Mouse (Mus musculus) liver, embryonic 14.5 days (tissue): Measurements from ENCODE around the gene Dnajc16. TPM values are rescaled to one million over a fixed set of nuclear protein-coding genes. Genes with fewer than 3 reads are reported as not detected.

Source experiments
- ATAC-seq: fragments of 200-750 bp; cut with Nextera tagmentation; 2 replicates; pipeline ENCODE4 v1.8.0; 2017; ENCODE audit warnings: moderate number of reproducible peaks, mild to moderate bottlenecking, moderate library complexity; ENCODE audit not compliant: insufficient read depth
- DNase-seq, 3 experiments: peaks; one replicate each; pipeline ENCODE4 v3.0.0-alpha.2; 2012 to 2013; ENCODE audit warnings: low read depth in 3 of 3, low spot score in 3 of 3
- H3K27ac ChIP-seq: fragments of 300-500 bp; sonication (generic); 2 replicates; pipeline ENCODE4 v1.5.1; 2014; ENCODE audit warnings: moderate library complexity, mild to moderate bottlenecking, control low read depth, inconsistent platforms
- H3K27me3 ChIP-seq: fragments of 300-500 bp; sonication (generic); 2 replicates; pipeline ENCODE4 v1.6.1; 2014; ENCODE audit warnings: mild to moderate bottlenecking, low read length, moderate library complexity; ENCODE audit not compliant: control insufficient read depth, insufficient read depth
- H3K36me3 ChIP-seq: fragments of 300-500 bp; sonication (generic); replicated peaks from 2 replicates; pipeline ENCODE4 v1.6.1; 2014; ENCODE audit warnings: low read depth; ENCODE audit not compliant: control insufficient read depth, insufficient read depth
- H3K4me1 ChIP-seq, 2 experiments: fragments of 200-500 bp in 1 of 2; fragments of 300-500 bp in 1 of 2; sonication (generic) in 1 of 2; replicated peaks; 2 replicates each; pipeline ENCODE4 v1.6.1; 2012 to 2014; ENCODE audit warnings: antibody characterized with exemption in 1 of 2, inconsistent platforms in 1 of 2, low read length in 1 of 2; ENCODE audit not compliant: control insufficient read depth in 2 of 2, insufficient read depth in 2 of 2
- H3K4me2 ChIP-seq: fragments of 300-500 bp; sonication (generic); 2 replicates; pipeline ENCODE4 v1.6.1; 2014; ENCODE audit warnings: low read depth, mild to moderate bottlenecking, control low read depth, moderate library complexity
- H3K4me3 ChIP-seq, 2 experiments: fragments of 200-500 bp in 1 of 2; fragments of 300-500 bp in 1 of 2; sonication (generic) in 1 of 2; 2 replicates each; pipeline ENCODE4 v1.5.1; 2012 to 2014; ENCODE audit warnings: low read depth in 2 of 2, low read length in 2 of 2, mild to moderate bottlenecking in 2 of 2, control low read depth in 1 of 2, inconsistent platforms in 1 of 2, moderate library complexity in 1 of 2; ENCODE audit not compliant: insufficient read depth in 1 of 2
- H3K9ac ChIP-seq: fragments of 300-500 bp; sonication (generic); replicated peaks from 2 replicates; pipeline ENCODE4 v1.6.1; 2014; ENCODE audit warnings: mild to moderate bottlenecking, control low read depth, moderate library complexity
- H3K9me3 ChIP-seq: fragments of 300-500 bp; sonication (generic); 2 replicates; pipeline ENCODE4 v1.6.1; 2016; ENCODE audit warnings: low read length, mixed read lengths; ENCODE audit not compliant: control insufficient read depth
- CTCF ChIP-seq: IDR thresholded peaks from 2 replicates; pipeline ENCODE4 v1.5.1; 2016; ENCODE audit warnings: antibody characterized with exemption, low read depth, control low read depth
- EP300 ChIP-seq: IDR thresholded peaks from 2 replicates; pipeline ENCODE4 v1.6.1; 2016; ENCODE audit warnings: antibody characterized with exemption, low read depth
- WGBS: fragments of 180-500 bp; shearing (Covaris S2); extraction: QIAGEN DNeasy Blood & Tissue Kit; methylation state at CpG from one replicate; pipeline ENCODE4 v1.1.7; 2014; ENCODE audit not compliant: insufficient replicate concordance; 5-methylcytosine and 5-hydroxymethylcytosine counted together
- polyA plus RNA-seq, 2 experiments: library from polyadenylated mRNA; depleted of rRNA in 1 of 2; stranded (reverse) in 1 of 2; unstranded in 1 of 2; fragments of >200 nt; fragmentation: Nextera tagmentation in 1 of 2; extraction: Ambion mirVana in 1 of 2; gene quantifications; 2 replicates each; pipeline versions ENCODE4 v1.2.1 to v1.2.3; 2012 to 2014

Gene Dnajc16
- polyA plus RNA-seq, 2 experiments = 1.7 to 2.8 TPM

DNA sequence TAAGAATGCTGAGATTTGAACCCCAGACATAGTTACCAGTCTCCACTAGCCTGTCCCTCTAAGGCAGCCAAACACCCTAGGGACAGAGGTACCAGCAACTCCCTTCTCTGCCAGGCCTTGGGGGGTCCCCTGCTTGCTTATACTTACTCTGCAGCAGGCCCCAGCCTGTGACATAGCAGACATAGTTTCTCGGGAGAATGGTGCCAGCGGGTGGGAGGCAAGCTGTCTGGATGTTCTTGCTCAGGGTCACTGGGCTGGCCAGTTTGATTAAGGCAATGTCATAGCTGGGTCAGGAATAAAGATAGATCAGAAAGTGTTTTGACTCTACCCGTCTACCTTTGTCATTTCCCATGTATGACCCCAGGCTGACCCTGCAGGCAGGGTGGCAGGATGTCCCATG, 30.4 kb upstream of the Dnajc16 start:
- peaks cover 0 to 5% of the 10 kb centered on the region in 2 experiments; a peak in 1 of 4 replicates for H3K4me1 ChIP-seq
- no peaks in the 10 kb centered on the region for H3K9me3 ChIP-seq
- no peak overlapping the region for H3K4me2 ChIP-seq
- no peak overlapping the region for H3K9ac ChIP-seq
- H3K4me3 ChIP-seq = no peak overlapping the region
- no peak for TF ChIP-seq EP300
- TF ChIP-seq CTCF = no peak
- ATAC-seq (no peak), DNase-seq (no peak)
- H3K27me3 ChIP-seq = no peaks in the 10 kb centered on the region
- H3K27ac ChIP-seq = no peak overlapping the region
- no peaks in the 10 kb centered on the region for H3K36me3 ChIP-seq
- 59% methylated on average over 3 of the region's 3 CpGs for WGBS

DNA sequence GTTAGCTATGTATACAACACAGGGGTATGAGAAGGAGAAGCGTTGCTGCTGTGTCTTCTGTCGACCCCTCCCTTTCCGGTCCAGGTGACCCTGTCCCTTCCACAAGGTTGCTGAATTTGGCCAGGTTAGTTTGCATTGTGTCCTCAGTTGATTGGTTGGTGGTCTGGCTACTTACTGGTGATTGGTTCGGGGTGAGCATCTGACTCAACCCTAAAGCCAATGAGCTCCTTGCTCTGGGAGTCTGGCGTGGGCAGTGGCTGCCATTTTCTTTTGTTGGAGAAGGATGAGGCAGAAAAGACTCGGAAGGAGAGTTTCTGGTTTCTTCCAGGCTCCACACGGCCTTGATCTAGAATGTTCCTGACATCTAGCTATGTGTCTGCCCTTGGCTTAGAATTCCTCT, 28.6 kb upstream of the Dnajc16 start:
- Histone ChIP-seq H3K36me3 (no peaks in the 10 kb centered on the region), H3K9me3 (no peaks in the 10 kb centered on the region), H3K27me3 (no peaks in the 10 kb centered on the region), H3K27ac (no peak overlapping the region), H3K4me1 (peaks cover 0 to 5% of the 10 kb centered on the region in 2 experiments; a peak in 1 of 4 replicates), H3K4me2 (no peak overlapping the region), H3K9ac (no peak overlapping the region), H3K4me3 (no peak overlapping the region)
- WGBS = 72% methylated on average over 7 of the region's 7 CpGs
- TF ChIP-seq EP300 (no peak), CTCF (no peak)
- ATAC-seq = no peak
- DNase-seq = no peak

DNA sequence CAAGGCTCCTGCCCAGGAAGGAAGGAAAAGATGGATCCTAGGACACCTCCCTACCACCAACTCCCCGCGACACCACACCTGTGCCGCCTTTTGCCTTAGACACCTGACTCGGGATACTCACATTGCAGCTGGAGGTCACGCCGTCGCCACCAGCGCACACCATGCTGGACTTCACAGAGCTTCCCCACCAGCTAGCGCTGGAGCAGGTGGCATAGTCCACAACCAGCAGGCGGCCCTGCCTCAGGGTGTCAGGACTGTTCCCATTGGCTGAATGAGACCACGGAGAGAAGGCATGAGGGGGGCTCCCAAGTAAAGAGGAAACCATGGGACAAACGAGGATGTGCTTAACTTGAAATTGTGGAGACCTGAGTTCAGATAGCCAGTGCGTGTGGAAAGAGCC, 28.1 kb upstream of the Dnajc16 start:
- Histone ChIP-seq H3K27ac (no peak overlapping the region), H3K27me3 (no peaks in the 10 kb centered on the region), H3K9ac (no peak overlapping the region), H3K4me2 (no peak overlapping the region), H3K9me3 (no peaks in the 10 kb centered on the region), H3K4me3 (no peak overlapping the region), H3K36me3 (0 out of 2 replicates have a peak, but pooled peaks cover 2% of the 10 kb centered on the region), H3K4me1 (peaks cover 0 to 5% of the 10 kb centered on the region in 2 experiments; a peak in 1 of 4 replicates)
- DNase-seq = no peak
- 67% methylated on average over 13 of the region's 13 CpGs for WGBS
- no peak for ATAC-seq
- TF ChIP-seq CTCF (no peak), EP300 (no peak)

DNA sequence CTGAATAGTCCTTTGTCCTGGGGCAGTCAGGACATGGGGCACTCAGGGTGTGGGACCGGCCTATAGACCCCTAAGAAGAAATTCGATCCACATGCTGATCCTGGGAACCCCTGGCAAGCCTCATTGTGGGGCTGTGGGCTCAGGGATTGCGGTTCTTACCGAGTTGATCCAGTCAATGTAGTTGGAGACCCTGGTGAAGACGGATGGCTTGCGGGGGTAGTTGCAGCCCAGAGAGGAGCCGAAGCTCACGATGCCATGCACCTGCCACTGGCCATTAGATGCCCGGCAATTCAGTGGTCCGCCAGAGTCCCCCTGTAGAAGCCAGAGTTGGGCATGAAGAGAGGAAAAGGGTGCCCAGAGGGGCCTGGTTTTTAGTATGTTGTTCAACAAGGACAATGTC, 27.0 kb upstream of the Dnajc16 start:
- ATAC-seq (no peak), DNase-seq (no peak)
- H3K4me1 ChIP-seq = no peaks in the 10 kb centered on the region
- H3K9ac ChIP-seq = no peak overlapping the region
- 77% methylated on average over 10 of the region's 10 CpGs for WGBS
- H3K36me3 ChIP-seq = peaks cover 2% of the 10 kb centered on the region; the same call in 1 of the 2 replicates
- H3K4me2 ChIP-seq = no peak overlapping the region
- no peak overlapping the region for H3K4me3 ChIP-seq
- H3K27ac ChIP-seq = no peak overlapping the region
- no peak for TF ChIP-seq EP300
- TF ChIP-seq CTCF = no peak
- H3K27me3 ChIP-seq = no peaks in the 10 kb centered on the region
- no peaks in the 10 kb centered on the region for H3K9me3 ChIP-seq

DNA sequence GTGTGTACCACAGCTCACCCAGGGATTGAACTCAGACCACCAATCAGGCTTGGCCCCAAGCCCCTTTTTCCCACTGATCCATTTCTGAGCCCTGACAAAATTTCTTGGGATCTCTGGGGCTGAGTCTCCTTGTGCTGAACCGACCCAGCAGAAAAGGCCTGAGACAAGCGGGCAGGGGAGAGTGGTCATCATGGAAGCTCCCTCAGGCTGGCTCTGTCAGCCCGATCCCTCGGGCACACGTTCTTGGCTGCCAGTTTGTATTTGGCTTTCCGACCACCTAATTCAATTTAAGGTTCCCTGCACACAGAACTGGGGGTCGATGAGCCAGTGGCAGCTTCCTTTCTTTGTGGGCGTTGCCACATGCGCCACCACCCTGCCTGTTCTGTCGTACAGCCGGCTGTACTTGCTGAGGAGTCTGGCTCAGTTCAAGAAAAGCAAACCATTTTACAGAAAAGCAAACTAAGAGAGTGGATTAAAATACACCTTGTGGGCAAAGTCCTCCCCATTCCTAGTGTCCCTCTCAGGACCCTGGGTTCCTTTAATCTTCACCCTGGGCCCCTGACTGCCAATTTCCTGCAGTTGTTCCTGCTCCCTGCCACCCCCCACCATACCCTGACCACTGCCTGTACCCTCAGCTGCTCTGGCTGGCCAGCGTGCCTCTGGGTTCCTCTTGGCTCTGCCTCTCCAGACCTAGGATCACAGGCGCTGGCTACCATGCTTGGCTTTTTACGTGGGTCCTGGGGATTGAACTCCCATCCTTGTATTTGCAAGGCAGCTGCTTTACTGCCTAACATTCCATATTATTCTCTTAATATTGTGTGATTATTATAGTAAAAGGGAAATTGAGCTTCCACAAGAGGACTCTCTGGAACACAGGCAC, 26.3 kb upstream of the Dnajc16 start:
- peaks cover 6% of the 10 kb centered on the region for H3K36me3 ChIP-seq
- no peaks in the 10 kb centered on the region for H3K4me1 ChIP-seq
- TF ChIP-seq CTCF = no peak
- no peak for TF ChIP-seq EP300
- no peak for DNase-seq
- no peaks in the 10 kb centered on the region for H3K9me3 ChIP-seq
- H3K9ac ChIP-seq = no peak overlapping the region
- H3K27ac ChIP-seq = no peak overlapping the region
- WGBS = 51% methylated on average over 14 of the region's 14 CpGs
- ATAC-seq = no peak
- no peaks in the 10 kb centered on the region for H3K27me3 ChIP-seq
- H3K4me2 ChIP-seq = no peak overlapping the region
- H3K4me3 ChIP-seq = no peak overlapping the region
